Mouse (Mus musculus): ENCODE data around the gene Slc4a11.
A peak's percentile ranks its signal among the peaks of the same experiment; 100 is the strongest.
"Not testable (repeated sequence)": the region's sequence is repeated elsewhere in the genome, so short reads cannot be mapped to it uniquely, and the experiment has no call there.

The Slc4a11 gene

GRCm38 (mm10) chr2:130679899-130680298 is 17.4 kb downstream of the Slc4a11 start:
- no peak for DNase-seq (ENCODE audit: low spot score)

GRCm38 (mm10) chr2:130679154-130679553 is 18.2 kb downstream of the Slc4a11 start:
- no peak for DNase-seq (ENCODE audit: low spot score)

DNA sequence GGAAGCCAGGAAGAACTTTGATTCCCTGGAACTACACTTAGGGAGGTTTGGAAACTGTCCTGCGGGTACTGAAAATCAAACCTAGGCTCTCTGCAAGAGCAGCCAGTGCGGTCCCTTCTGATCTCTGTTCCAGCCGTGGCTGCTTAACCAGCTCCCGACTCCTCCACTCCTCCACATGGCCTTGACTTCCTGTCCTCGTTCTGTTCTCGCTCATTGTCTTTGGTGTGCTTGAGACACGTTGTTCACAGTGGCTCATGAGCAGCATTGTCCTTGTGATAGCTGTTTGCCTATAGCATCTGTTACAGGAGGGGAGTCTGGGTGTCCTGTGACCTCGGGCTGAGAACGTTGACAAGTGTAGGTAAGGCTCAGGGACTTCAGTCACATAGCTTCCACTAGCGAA is 20.1 kb downstream of the Slc4a11 start:
- DNase-seq (ENCODE audit: low spot score) = peak; percentile 60

DNA sequence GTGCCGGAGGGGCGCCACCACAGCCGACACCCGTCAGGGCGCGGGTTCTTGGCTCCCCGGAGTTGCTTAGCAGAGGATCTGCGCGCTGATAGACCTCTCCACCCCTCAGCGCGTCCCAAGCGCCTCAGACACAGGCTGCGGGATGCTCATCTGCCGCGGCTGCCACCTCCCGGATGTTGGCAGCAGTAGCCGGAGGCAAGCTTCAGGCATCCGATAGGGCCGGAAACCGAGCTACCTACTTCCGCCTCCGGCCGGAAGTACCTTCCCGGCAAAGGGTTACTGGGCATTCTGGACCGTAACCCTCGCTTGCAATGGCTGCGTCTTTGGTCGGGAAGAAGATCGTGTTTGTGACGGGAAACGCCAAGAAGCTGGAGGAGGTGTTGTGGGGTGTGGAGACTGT is 29.8 kb downstream of the Slc4a11 start, which contains the start of gene Itpa:
Itpa (plus strand) TSS at position 52 of the 400 bp plus-strand sequence.
- peak; percentile 86 for DNase-seq (ENCODE audit: low spot score)

GRCm38 (mm10) chr2:130664102-130664701 is 33.1 kb downstream of the Slc4a11 start, which contains the start of gene Ddrgk1:
Gene Ddrgk1, minus strand, starts transcription at chr2:130664659.
- DNase-seq (ENCODE audit: low spot score) = peak; percentile 96

DNA sequence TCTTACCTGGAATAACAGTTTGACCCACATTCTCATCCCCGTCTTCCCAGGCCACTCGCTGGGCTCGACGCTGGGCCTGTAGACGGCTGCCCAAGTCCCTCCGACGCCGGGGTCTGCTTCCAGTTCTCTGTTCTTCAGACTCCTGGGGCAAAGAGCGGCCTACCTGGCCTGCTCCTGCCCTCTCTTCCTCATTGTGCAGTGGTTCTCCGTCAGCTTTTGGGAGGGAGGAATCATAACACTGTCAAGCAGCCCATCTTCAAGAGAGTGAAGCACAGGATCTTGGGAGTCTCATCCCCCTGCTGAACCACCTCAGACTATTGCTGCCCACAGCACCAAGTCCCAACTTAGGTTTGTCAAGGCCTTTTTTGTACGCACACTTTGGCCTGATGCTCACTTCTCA is 34.0 kb downstream of the Slc4a11 start:
- DNase-seq (ENCODE audit: low spot score) = no peak

GRCm38 (mm10) chr2:130658530-130658929 is 38.8 kb downstream of the Slc4a11 start:
- no peak for DNase-seq (ENCODE audit: low spot score)

- DNase-seq (ENCODE audit: low spot score) = no peak
These were observed 39.8 kb downstream of the Slc4a11 start for GRCm38 (mm10) chr2:130657541-130657940.

- no peak for DNase-seq (ENCODE audit: low spot score)
These were observed 40.8 kb downstream of the Slc4a11 start for GRCm38 (mm10) chr2:130656536-130656935.

DNA sequence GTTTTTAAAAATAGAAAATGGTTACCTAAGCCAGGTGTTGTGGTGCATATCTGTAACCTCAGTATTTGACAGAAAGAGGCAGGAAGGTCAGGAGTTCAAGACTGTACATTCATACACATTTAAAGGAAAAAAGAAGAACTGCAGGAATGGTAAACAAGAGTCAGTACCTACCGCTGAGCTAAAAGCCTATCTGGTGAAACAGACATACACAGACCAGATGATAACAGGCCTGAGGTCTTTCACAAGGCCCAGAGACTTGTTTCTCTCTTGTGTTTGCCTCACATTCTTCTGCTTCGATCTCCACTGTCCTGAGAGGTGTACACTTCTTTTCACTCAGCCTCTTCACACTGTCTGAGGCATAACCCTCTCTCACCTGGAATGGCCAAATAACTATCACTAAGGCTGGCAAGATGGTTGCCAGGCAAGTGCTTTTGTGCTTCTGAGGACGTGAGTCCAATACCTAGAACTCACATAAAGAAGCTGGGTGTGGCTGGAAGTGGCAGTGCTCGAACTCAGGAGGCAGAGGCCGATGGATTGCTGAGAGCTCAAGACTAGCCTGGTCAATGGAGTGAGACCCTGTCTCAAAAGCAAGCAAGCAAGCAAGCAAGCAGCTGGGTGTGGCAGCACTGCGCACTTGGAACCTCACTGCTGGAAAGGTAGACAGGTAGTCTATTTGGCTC is 41.5 kb downstream of the Slc4a11 start:
- DNase-seq (ENCODE audit: low spot score) = no peak

DNA sequence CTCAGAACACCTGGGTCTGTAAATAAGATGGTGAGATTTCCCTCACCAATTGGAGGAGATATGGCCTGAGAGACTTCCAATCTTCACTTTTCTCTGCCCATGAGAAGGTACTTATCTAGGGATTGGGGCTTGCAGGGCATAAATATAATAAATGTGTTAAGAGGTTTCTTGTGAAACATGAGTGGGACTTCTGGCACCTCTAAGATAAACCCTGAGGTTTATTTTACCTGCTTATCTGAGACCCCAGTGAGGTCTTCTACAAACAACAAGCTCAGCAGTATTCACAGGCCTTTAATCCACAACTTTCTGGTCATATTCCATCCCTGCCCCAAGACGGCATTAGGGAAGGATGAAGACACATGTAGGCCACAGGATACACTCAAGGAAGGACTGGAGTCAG is 43.6 kb downstream of the Slc4a11 start:
- DNase-seq (ENCODE audit: low spot score) = no peak

- DNase-seq (ENCODE audit: low spot score) = no peak
These were observed 44.0 kb downstream of the Slc4a11 start for GRCm38 (mm10) chr2:130653303-130653702.

GRCm38 (mm10) chr2:130649028-130649427 is 48.3 kb downstream of the Slc4a11 start:
- not testable (repeated sequence) for DNase-seq (ENCODE audit: low spot score)

- DNase-seq (ENCODE audit: low spot score) = no peak
These were observed 52.1 kb downstream of the Slc4a11 start for GRCm38 (mm10) chr2:130645198-130645597.

DNA sequence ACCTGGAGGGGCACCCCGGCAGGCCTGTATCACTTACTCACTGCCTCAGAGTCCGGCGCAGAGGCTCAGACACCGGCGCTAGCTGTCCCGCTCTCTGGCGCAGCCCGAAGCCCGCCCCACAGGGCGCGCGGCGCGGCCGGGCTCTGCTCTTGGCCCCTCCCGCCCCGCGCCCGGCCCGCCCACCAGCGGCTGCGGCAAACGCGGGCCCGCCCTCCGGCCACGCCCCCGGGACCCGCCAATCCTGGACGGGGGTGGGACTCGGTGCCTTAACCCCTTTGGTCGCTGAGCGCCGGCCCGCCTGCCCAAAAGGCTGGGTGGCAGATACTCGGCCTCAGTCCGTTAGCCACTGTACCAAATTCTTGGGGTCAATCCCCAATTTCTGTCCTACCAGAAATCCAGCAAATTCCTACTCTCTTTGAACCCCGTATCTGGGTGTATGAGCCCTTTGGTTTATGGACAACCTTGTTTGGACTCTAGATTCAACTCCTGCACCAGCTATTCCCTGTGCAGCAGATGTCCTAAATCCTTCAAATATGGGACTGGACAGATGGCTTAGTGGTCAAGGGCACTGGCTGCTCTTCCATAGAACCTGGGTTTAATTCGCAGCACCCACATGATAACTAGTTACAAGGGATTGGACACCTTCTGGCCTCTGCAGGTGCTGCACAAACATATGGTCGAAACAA is 54.5 kb downstream of the Slc4a11 start, which contains the start of gene Lzts3:
Lzts3 (minus strand) TSS at position 120 of the 686 bp plus-strand sequence.
- DNase-seq (ENCODE audit: low spot score) = peak; percentile 98

DNA sequence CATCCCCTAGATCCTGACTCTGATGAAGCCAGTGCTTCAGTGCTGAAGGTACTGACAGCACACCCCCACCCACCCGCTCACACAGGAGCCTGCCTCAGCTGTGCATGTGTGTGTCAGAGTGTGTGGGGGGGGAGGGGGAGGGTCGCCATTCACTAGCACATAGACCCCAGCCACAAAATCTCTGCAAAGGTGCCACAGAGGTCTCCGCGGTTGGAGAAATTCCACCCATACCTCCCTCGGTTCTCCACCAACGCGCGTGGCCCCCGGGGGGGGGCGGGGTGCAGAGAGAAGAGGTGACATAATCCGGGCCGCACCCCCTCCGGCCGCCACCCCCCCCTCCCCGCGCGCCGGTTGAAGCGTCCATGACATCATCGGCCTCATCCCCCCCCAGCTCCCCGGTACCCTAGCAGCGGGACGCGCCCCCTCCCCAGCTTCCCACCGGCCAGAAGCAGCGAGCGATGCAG is 55.1 kb downstream of the Slc4a11 start:
- DNase-seq (ENCODE audit: low spot score) = no peak

DNA sequence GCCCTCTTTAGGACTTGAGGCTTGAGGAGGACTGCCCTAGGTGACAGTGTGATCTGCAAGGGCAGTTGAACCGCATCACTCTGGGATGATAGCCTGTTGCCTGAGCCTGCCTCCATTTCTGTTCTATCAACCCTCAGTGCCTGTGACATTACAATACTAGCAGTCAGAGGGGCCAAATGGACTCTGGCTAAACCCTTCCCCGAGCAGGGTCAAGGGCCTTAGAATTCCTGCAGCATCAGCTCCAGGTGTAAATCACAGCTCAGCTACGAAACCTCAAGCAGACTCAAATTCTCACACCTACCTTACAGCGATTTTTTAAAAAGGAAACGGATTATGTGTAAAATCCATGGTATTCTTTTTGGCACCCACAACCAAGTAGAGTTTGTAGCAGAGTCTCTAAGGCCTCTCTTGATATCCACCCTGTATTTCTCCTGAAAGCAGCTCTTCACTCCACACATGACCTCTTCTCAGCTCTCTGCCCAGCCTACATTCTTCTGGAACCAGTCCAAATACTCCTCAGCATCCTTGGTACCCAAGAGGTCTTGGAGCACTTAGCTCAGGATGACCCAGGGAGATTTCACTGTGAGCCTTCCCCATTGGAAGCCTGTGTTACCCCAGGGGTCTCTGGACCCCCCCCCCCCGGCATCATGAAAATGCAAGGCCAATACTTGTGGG is 55.8 kb downstream of the Slc4a11 start:
- no peak for DNase-seq (ENCODE audit: low spot score)

GRCm38 (mm10) chr2:130639276-130639675 is 58.0 kb downstream of the Slc4a11 start:
- no peak for DNase-seq (ENCODE audit: low spot score)

- peak; percentile 57 for DNase-seq (ENCODE audit: low spot score)
These were observed 59.2 kb downstream of the Slc4a11 start for GRCm38 (mm10) chr2:130638101-130638611.

DNA sequence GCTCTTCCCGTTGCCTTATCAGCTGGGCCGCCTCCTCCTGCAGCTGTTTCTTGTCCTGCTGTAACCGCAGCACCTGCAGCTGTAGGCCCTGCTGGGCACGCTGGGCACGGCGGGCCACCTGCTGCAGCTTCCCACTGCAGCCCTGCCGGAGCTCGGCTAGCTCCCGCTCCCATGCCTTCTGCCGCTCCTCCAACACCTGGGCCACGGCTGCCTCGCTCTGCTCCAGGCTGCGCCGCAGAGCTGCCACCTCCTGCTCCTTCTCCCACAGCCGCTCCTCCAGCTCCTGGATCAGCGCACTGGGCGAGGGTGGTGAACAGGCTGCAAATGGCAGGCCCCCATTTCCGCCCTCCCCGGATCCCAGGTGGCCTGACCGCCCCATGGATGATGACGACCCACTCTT is 61.5 kb downstream of the Slc4a11 start:
- DNase-seq (ENCODE audit: low spot score) = no peak

DNA sequence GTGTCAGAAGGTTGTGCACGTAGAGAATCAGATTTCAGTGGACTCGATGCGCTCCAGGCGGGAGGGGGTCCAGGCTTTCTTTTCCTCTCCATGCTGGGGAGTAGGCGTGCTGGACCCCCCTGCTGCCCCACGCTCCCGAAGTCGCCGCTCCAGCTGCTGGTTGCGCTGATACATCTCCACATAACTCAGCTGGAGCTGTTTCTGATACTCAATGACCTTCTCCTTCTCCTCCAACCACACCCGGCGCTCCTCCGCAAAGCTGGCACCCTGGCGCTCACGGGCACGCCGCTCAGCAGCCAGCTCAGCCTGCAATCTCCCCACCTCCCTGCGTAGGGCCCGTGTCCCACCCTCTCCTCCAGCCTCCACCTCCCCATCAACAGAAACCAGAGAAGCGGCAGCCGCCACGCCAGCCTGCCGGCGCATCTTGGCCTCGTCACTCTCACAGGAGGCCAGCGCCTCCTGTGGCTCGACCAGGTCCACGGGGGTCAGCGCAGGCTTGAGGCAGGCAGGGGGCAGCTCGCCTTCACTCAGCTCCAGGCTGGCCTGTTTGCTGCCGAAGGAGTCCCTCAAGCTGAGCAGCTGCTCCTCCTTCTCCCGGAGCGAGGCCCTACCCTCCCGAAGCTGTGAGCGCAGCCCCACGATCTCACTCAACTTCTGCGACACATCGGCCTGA is 62.4 kb downstream of the Slc4a11 start:
- peak; percentile 62 for DNase-seq (ENCODE audit: low spot score)
